Mouse (Mus musculus) MEL (cell line): Measurements from ENCODE around the gene Vmn2r8. TPM values are rescaled to one million over a fixed set of nuclear protein-coding genes. Genes with fewer than 3 reads are reported as not detected.
A peak's percentile ranks its signal among the peaks of the same experiment; 100 is the strongest.

Experiments used
- DNase-seq: peaks from one replicate; pipeline ENCODE4 v3.0.0; 2011; ENCODE audit warnings: low read depth, low spot score
- H3K27ac ChIP-seq: 2 replicates; pipeline ENCODE4 v1.5.1; 2012; ENCODE audit warnings: low read depth, mild to moderate bottlenecking, control low read depth, low read length, moderate library complexity; ENCODE audit not compliant: control insufficient read depth
- H3K27me3 ChIP-seq, 2 experiments: fragments of 150-350 bp in 1 of 2; sonication (generic) in 1 of 2; 2 replicates each; pipeline ENCODE4 v1.6.1; 2012; ENCODE audit warnings: low read length in 2 of 2, mild to moderate bottlenecking in 2 of 2, improper control_type of control experiment in 1 of 2, moderate library complexity in 1 of 2; ENCODE audit not compliant: insufficient read depth in 2 of 2, control insufficient read depth in 1 of 2
- H3K36me3 ChIP-seq, 2 experiments: 2 replicates each; pipeline ENCODE4 v1.6.1; 2012 to 2014; ENCODE audit warnings: low read length in 2 of 2, improper control_type of control experiment in 1 of 2, inconsistent platforms in 1 of 2, mild to moderate bottlenecking in 1 of 2; ENCODE audit not compliant: insufficient read depth in 2 of 2, control insufficient read depth in 1 of 2
- H3K4me1 ChIP-seq, 2 experiments: fragments of 150-350 bp in 1 of 2; sonication (generic) in 1 of 2; 2 replicates each; pipeline ENCODE4 v1.6.1; 2012; ENCODE audit warnings: low read length in 2 of 2, improper control_type of control experiment in 1 of 2, mild to moderate bottlenecking in 1 of 2; ENCODE audit not compliant: insufficient read depth in 2 of 2, control insufficient read depth in 1 of 2
- H3K4me3 ChIP-seq, 2 experiments: fragments of 150-350 bp in 1 of 2; sonication (generic) in 1 of 2; 2 replicates each; pipeline ENCODE4 v1.5.1; 2012; ENCODE audit warnings: low read depth in 2 of 2, low read length in 2 of 2, mild to moderate bottlenecking in 2 of 2, moderate library complexity in 2 of 2, control low read depth in 1 of 2, improper control_type of control experiment in 1 of 2; ENCODE audit not compliant: control insufficient read depth in 1 of 2, insufficient read depth in 1 of 2
- H3K79me2 ChIP-seq: 2 replicates; pipeline ENCODE4 v1.6.1; 2012; ENCODE audit warnings: mild to moderate bottlenecking, low read length, moderate library complexity; ENCODE audit not compliant: control insufficient read depth, poor library complexity, insufficient read depth
- H3K9ac ChIP-seq: 2 replicates; pipeline ENCODE4 v1.6.1; 2012; ENCODE audit warnings: low read depth, mild to moderate bottlenecking, control low read depth, low read length, moderate library complexity; ENCODE audit not compliant: control insufficient read depth, poor library complexity, severe bottlenecking
- H3K9me3 ChIP-seq: fragments of 150-350 bp; sonication (generic); replicated peaks from 2 replicates; pipeline ENCODE4 v1.6.1; 2012; ENCODE audit warnings: mild to moderate bottlenecking, low read length, improper control_type of control experiment, moderate library complexity; ENCODE audit not compliant: insufficient read depth
- BHLHE40 ChIP-seq: IDR thresholded peaks from 2 replicates; pipeline ENCODE4 v1.6.1; 2012; ENCODE audit warnings: low read depth, mild to moderate bottlenecking, inconsistent platforms, low read length, improper control_type of control experiment, borderline replicate concordance
- EP300 ChIP-seq, 2 experiments: IDR thresholded peaks; 2 replicates each; pipeline ENCODE4 v1.6.1; 2011; ENCODE audit warnings: improper control_type of control experiment in 2 of 2, low read length in 2 of 2, low read depth in 1 of 2, mild to moderate bottlenecking in 1 of 2
- ETS1 ChIP-seq: IDR thresholded peaks from 2 replicates; pipeline ENCODE4 v1.6.1; 2012; ENCODE audit warnings: low read depth, mild to moderate bottlenecking, inconsistent platforms, low read length, improper control_type of control experiment, moderate library complexity
- GABPA ChIP-seq: IDR thresholded peaks from 2 replicates; pipeline ENCODE4 v1.6.1; 2012; ENCODE audit warnings: low read depth, mild to moderate bottlenecking, inconsistent platforms, low read length, improper control_type of control experiment, moderate library complexity
- GATA1 ChIP-seq: IDR thresholded peaks from 2 replicates; pipeline ENCODE4 v1.6.1; 2011; ENCODE audit warnings: low read depth, low read length, improper control_type of control experiment
- HCFC1 ChIP-seq: IDR thresholded peaks from 2 replicates; pipeline ENCODE4 v1.6.1; 2012; ENCODE audit warnings: low read depth, mild to moderate bottlenecking, inconsistent platforms, low read length, improper control_type of control experiment, moderate library complexity
- JUND ChIP-seq: IDR thresholded peaks from 2 replicates; pipeline ENCODE4 v1.6.1; 2011; ENCODE audit warnings: low read depth, mild to moderate bottlenecking, improper control_type of control experiment, low read length
- KAT2A ChIP-seq: conservative IDR thresholded peaks from 2 replicates; pipeline ENCODE4 v1.6.1; 2012; ENCODE audit warnings: low read depth, low read length, improper control_type of control experiment, inconsistent platforms
- MAFK ChIP-seq: IDR thresholded peaks from 2 replicates; pipeline ENCODE4 v1.6.1; 2011; ENCODE audit warnings: low read depth, mild to moderate bottlenecking, low read length, improper control_type of control experiment, borderline replicate concordance
- MAX ChIP-seq: IDR thresholded peaks from 2 replicates; pipeline ENCODE4 v1.6.1; 2011; ENCODE audit warnings: low read length, improper control_type of control experiment
- MAZ ChIP-seq: IDR thresholded peaks from 2 replicates; pipeline ENCODE4 v1.6.1; 2012; ENCODE audit warnings: low read depth, mild to moderate bottlenecking, inconsistent platforms, low read length, improper control_type of control experiment
- MXI1 ChIP-seq: IDR thresholded peaks from 2 replicates; pipeline ENCODE4 v1.6.1; 2011; ENCODE audit warnings: mild to moderate bottlenecking, low read depth, low read length, improper control_type of control experiment
- MYC ChIP-seq: IDR thresholded peaks from 2 replicates; pipeline ENCODE4 v1.6.1; 2011; ENCODE audit warnings: low read depth, mild to moderate bottlenecking, low read length, improper control_type of control experiment, moderate library complexity
- NRF1 ChIP-seq: IDR thresholded peaks from 2 replicates; pipeline ENCODE4 v1.6.1; 2014; ENCODE audit warnings: low read depth, mild to moderate bottlenecking, inconsistent platforms, low read length, improper control_type of control experiment, moderate library complexity; ENCODE audit not compliant: poor library complexity, insufficient read depth, severe bottlenecking
- RAD21 ChIP-seq: IDR thresholded peaks from 2 replicates; pipeline ENCODE4 v1.6.1; 2011; ENCODE audit warnings: mild to moderate bottlenecking, low read depth, low read length, improper control_type of control experiment
- RCOR1 ChIP-seq: IDR thresholded peaks from 2 replicates; pipeline ENCODE4 v1.6.1; 2012; ENCODE audit warnings: low read depth, mild to moderate bottlenecking, inconsistent platforms, low read length, improper control_type of control experiment
- SIN3A ChIP-seq: IDR thresholded peaks from 2 replicates; pipeline ENCODE4 v1.6.1; 2012; ENCODE audit warnings: low read length, improper control_type of control experiment, inconsistent platforms
- TAL1 ChIP-seq: IDR thresholded peaks from 2 replicates; pipeline ENCODE4 v1.6.1; 2012; ENCODE audit warnings: mild to moderate bottlenecking, inconsistent platforms, low read length, moderate library complexity, mixed read lengths
- TCF12 ChIP-seq: IDR thresholded peaks from 2 replicates; pipeline ENCODE4 v1.6.1; 2014; ENCODE audit warnings: low read depth, mild to moderate bottlenecking, inconsistent platforms, low read length, improper control_type of control experiment, moderate library complexity
- UBTF ChIP-seq: IDR thresholded peaks from 2 replicates; pipeline ENCODE4 v1.6.1; 2012; ENCODE audit warnings: low read depth, mild to moderate bottlenecking, inconsistent platforms, low read length, improper control_type of control experiment, moderate library complexity, borderline replicate concordance; ENCODE audit not compliant: insufficient read depth
- USF1 ChIP-seq: IDR thresholded peaks from 2 replicates; pipeline ENCODE4 v1.6.1; 2014; ENCODE audit warnings: low read depth, mild to moderate bottlenecking, inconsistent platforms, low read length, improper control_type of control experiment, moderate library complexity
- USF2 ChIP-seq, 2 experiments: IDR thresholded peaks; 2 replicates each; pipeline ENCODE4 v1.6.1; 2011 to 2012; ENCODE audit warnings: improper control_type of control experiment in 2 of 2, low read length in 2 of 2, borderline replicate concordance in 1 of 2, inconsistent platforms in 1 of 2, low read depth in 1 of 2, mild to moderate bottlenecking in 1 of 2; ENCODE audit not compliant: insufficient read depth in 1 of 2
- ZC3H11A ChIP-seq: IDR thresholded peaks from 2 replicates; pipeline ENCODE4 v1.6.1; 2012; ENCODE audit warnings: low read depth, mild to moderate bottlenecking, inconsistent platforms, low read length, improper control_type of control experiment
- ZMIZ1 ChIP-seq: IDR thresholded peaks from 2 replicates; pipeline ENCODE4 v1.6.1; 2012; ENCODE audit warnings: low read depth, mild to moderate bottlenecking, inconsistent platforms, low read length, improper control_type of control experiment, moderate library complexity
- ZNF384 ChIP-seq: IDR thresholded peaks from 2 replicates; pipeline ENCODE4 v1.6.1; 2012; ENCODE audit warnings: low read depth, mild to moderate bottlenecking, inconsistent platforms, low read length, improper control_type of control experiment
- polyA plus RNA-seq, 2 experiments: library from polyadenylated mRNA; stranded (reverse) in 1 of 2; unstranded in 1 of 2; fragments of >175 nt in 1 of 2; fragments of >200 nt in 1 of 2; gene quantifications; 2 replicates each; pipeline versions ENCODE4 v1.2.1 to v1.2.4; 2012; ENCODE audit warnings: low replicate concordance in 2 of 2, low read depth in 1 of 2; ENCODE audit not compliant: insufficient read length in 2 of 2, insufficient read depth in 1 of 2, missing spikeins in 1 of 2
- total RNA-seq: library from RNA; depleted of rRNA; stranded (reverse); fragments of 300-350 nt; gene quantifications from 2 replicates; pipeline ENCODE4 v1.2.3, GENCODE M21; 2012

Vmn2r8 gene
- total and polyA plus RNA-seq, 3 experiments, result not detected

DNA sequence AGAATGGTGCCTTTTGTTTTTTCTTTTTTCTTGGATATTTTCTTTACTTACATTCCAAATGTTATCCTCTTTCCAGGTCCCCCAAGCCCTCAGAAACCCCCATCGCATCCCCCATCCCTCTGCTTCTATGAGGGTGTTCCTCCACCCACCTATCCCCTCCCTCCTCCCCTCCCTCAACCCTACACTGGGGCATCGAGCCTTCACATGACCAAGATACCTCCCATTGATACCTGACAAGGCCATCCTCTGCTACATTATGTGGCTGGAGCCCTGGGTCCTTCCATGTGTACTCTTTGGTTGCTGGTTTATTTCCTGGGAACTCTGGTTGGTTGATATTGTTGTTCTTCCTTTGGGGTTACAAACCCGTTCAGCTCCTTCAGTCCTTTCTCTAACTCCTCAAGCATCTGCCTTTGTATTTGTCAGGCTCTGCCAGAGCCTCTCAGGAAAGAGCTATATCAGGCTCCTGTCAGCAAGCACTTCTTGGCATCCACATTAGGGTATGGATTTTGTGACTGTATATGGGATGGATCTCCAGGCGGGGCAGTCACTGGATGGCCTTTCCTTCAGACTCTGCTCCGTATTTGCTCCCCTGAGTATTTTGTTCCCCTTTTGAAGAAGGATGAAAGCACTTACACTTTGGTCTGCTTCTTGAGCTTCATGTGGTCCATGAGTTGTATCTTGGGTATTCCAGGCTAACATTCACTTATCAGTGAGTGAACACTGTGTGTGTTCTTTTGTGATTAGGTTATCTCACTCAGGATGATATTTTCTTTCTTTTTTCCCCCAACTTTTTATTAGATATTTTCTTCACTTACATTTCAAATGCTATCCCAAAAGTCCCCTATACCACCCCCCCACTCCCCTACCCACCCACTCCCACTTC is 58.1 kb downstream of the Vmn2r8 start:
- DNase-seq, result peak; percentile 68
- Histone ChIP-seq H3K9ac (no peak overlapping the region), H3K27ac (peak overlapping the region; percentile 45; the same call in 1 of the 2 replicates)

GRCm38 (mm10) chr5:108744629-108745028 is 64.0 kb downstream of the Vmn2r8 start:
- DNase-seq, result no peak
- Histone ChIP-seq H3K9me3 (no peaks in the 10 kb centered on the region), H3K4me1 (peaks cover 2 to 6% of the 10 kb centered on the region in 2 experiments), H3K9ac (no peak overlapping the region), H3K27me3 (no peaks in the 10 kb centered on the region; a peak in 1 of 4 replicates), H3K4me3 (no peak overlapping the region), H3K36me3 (peaks cover 0 to 3% of the 10 kb centered on the region in 2 experiments; a peak in 2 of 4 replicates), H3K79me2 (no peaks in the 10 kb centered on the region), H3K27ac (no peak overlapping the region)
- TF ChIP-seq MAZ (no peak), ZC3H11A (no peak), HCFC1 (no peak), SIN3A (no peak), NRF1 (no peak), BHLHE40 (no peak), USF1 (no peak), KAT2A (no peak)

More for the DNA sequence above, 58.1 kb downstream of the Vmn2r8 start:
- Histone ChIP-seq H3K9me3 (no peaks in the 10 kb centered on the region), H3K4me1 (peaks cover 5 to 13% of the 10 kb centered on the region in 2 experiments), H3K79me2 (no peaks in the 10 kb centered on the region), H3K36me3 (peaks cover 0 to 5% of the 10 kb centered on the region in 2 experiments; a peak in 2 of 4 replicates), H3K4me3 (no peak overlapping the region), H3K27me3 (no peaks in the 10 kb centered on the region)
- TF ChIP-seq GABPA, result no peak
- TF ChIP-seq SIN3A, result peak; percentile 41
- TF ChIP-seq GATA1, result peak; percentile 93
- no peak for TF ChIP-seq USF2 (IDR thresholded peaks at IDR 0.05; ENCODE audit: borderline replicate concordance in 1 of 2, insufficient read depth in 1 of 2, low read depth in 1 of 2, low read length in 2 of 2)
- TF ChIP-seq MXI1, result peak; percentile 21; the same call in 1 of the 2 replicates
- TF ChIP-seq JUND, result no peak
- no peak for TF ChIP-seq MAX
- TF ChIP-seq RAD21, result no peak
- TF ChIP-seq ZNF384, result peak; percentile 22; the same call in 1 of the 2 replicates
- TF ChIP-seq ZMIZ1, result no peak
- peak; percentile 98 for TF ChIP-seq TCF12
- peak; percentile 69 for TF ChIP-seq RCOR1
- no peak for TF ChIP-seq UBTF
- TF ChIP-seq EP300 (IDR thresholded peaks at IDR 0.05; ENCODE audit: low read depth in 1 of 2, low read length in 2 of 2), result peak; percentile 90 to 91
- peak; percentile 39; the same call in 1 of the 2 replicates for TF ChIP-seq MYC
- TF ChIP-seq ETS1, result peak; percentile 67
- 0 out of 2 replicates have a peak, but pooled peaks have one; percentile 9 for TF ChIP-seq MAFK
- 0 out of 2 replicates have a peak, but pooled peaks have one; percentile 12 for TF ChIP-seq KAT2A
- peak; percentile 63 for TF ChIP-seq TAL1
